Mouse (Mus musculus) left cerebral cortex, postnatal 14 days (tissue): ENCODE measurements around the gene Ppp4r4. TPM values are rescaled to one million over a fixed set of nuclear protein-coding genes. Genes with fewer than 3 reads are reported as not detected.
A peak's percentile ranks its signal among the peaks of the same experiment; 100 is the strongest.
"Not testable (repeated sequence)": the region's sequence is repeated elsewhere in the genome, so short reads cannot be mapped to it uniquely, and the experiment has no call there.

Experiments
- DNase-seq, 2 experiments: peaks; one replicate each; pipeline ENCODE4 v3.0.0; 2021 to 2022; ENCODE audit warnings: low spot score in 2 of 2, mixed read lengths in 1 of 2
- intact Hi-C: fragments of 180-260 bp; cut with DNase I; formaldehyde crosslinking; loops from one replicate; pipeline ENCODE4 v1.15.1; 2025
- total RNA-seq, 2 experiments: library from RNA; stranded (reverse); gene quantifications; 2 replicates each; pipeline ENCODE4 v1.2.3; 2021

Gene Ppp4r4
- total RNA-seq, 2 experiments from 2014 or later = 14.5 to 14.6 TPM

- intact Hi-C loops = no loop called here
- DNase-seq = no peak
Observed at GRCm38 (mm10) chr12:103515638-103516037, 16.4 kb upstream of the Ppp4r4 start.

GRCm38 (mm10) chr12:103518640-103519039 lies 13.4 kb upstream of the Ppp4r4 start:
- intact Hi-C loops = no loop called here
- DNase-seq = no peak

- DNase-seq = no peak
- intact Hi-C loops = no loop called here
Observed at GRCm38 (mm10) chr12:103530596-103530995, 1.5 kb upstream of the Ppp4r4 start.

GRCm38 (mm10) chr12:103532649-103533395 lies 739 bp downstream of the Ppp4r4 start:
- no peak for DNase-seq
- intact Hi-C loops = no loop called here

- intact Hi-C loops = no loop called here
- no peak for DNase-seq
Observed at GRCm38 (mm10) chr12:103540429-103540828, 8.3 kb downstream of the Ppp4r4 start.

GRCm38 (mm10) chr12:103543351-103543750 lies 11.3 kb downstream of the Ppp4r4 start:
- DNase-seq = no peak
- intact Hi-C loops = no loop called here

- intact Hi-C loops = no loop called here
Observed at GRCm38 (mm10) chr12:103544213-103544612, 12.1 kb downstream of the Ppp4r4 start.

GRCm38 (mm10) chr12:103547438-103547837 lies 15.4 kb downstream of the Ppp4r4 start:
- intact Hi-C loops = no loop called here
- DNase-seq = no peak

More at GRCm38 (mm10) chr12:103544213-103544612, 12.1 kb downstream of the Ppp4r4 start:
- peak; percentile 9 to 33 for DNase-seq

GRCm38 (mm10) chr12:103548526-103548925 lies 16.4 kb downstream of the Ppp4r4 start:
- no peak for DNase-seq
- intact Hi-C loops = no loop called here

GRCm38 (mm10) chr12:103550047-103550446 lies 18.0 kb downstream of the Ppp4r4 start:
- intact Hi-C loops = no loop called here

GRCm38 (mm10) chr12:103551422-103551821 lies 19.3 kb downstream of the Ppp4r4 start:
- DNase-seq = no peak
- intact Hi-C loops = no loop called here

More at GRCm38 (mm10) chr12:103550047-103550446, 18.0 kb downstream of the Ppp4r4 start:
- no peak for DNase-seq

GRCm38 (mm10) chr12:103552506-103552905 lies 20.4 kb downstream of the Ppp4r4 start:
- no peak for DNase-seq
- intact Hi-C loops = no loop called here

GRCm38 (mm10) chr12:103553497-103553896 lies 21.4 kb downstream of the Ppp4r4 start:
- intact Hi-C loops = no loop called here
- DNase-seq = no peak

- intact Hi-C loops = no loop called here
- DNase-seq = no peak
Observed at GRCm38 (mm10) chr12:103556856-103557255, 24.8 kb downstream of the Ppp4r4 start.

GRCm38 (mm10) chr12:103564726-103565125 lies 32.6 kb downstream of the Ppp4r4 start:
- intact Hi-C loops = no loop called here
- DNase-seq = no peak

GRCm38 (mm10) chr12:103565151-103565550 lies 33.1 kb downstream of the Ppp4r4 start:
- DNase-seq = no peak
- intact Hi-C loops = no loop called here

- DNase-seq = peak; percentile 16 to 17
- intact Hi-C loops = no loop called here
Observed at GRCm38 (mm10) chr12:103567129-103567528, 35.0 kb downstream of the Ppp4r4 start.

- intact Hi-C loops = no loop called here
- no peak for DNase-seq
Observed at GRCm38 (mm10) chr12:103569690-103570089, 37.6 kb downstream of the Ppp4r4 start.

- intact Hi-C loops, DNase-seq: not testable (repeated sequence)
Observed at GRCm38 (mm10) chr12:103578148-103578547, 46.1 kb downstream of the Ppp4r4 start.

GRCm38 (mm10) chr12:103583771-103584170 lies 51.7 kb downstream of the Ppp4r4 start:
- intact Hi-C loops = no loop called here
- DNase-seq = no peak

GRCm38 (mm10) chr12:103598411-103598810 lies 66.3 kb downstream of the Ppp4r4 start:
- no peak for DNase-seq
- intact Hi-C loops = no loop called here
